Mouse (Mus musculus) bone marrow, adult 2 months (tissue): ENCODE data around the gene Pappa2.

ENCODE experiments used
- CTCF ChIP-seq: fragments of 200-500 bp; IDR thresholded peaks from 2 replicates; pipeline ENCODE4 v1.5.1; 2011; ENCODE audit warnings: low read length, control low read depth; ENCODE audit not compliant: control insufficient read depth, insufficient read depth
- POLR2A ChIP-seq: fragments of 200-500 bp; IDR thresholded peaks from 2 replicates; pipeline ENCODE4 v1.6.1; 2011; ENCODE audit warnings: low read depth, mild to moderate bottlenecking, control low read depth, low read length, borderline replicate concordance; ENCODE audit not compliant: control insufficient read depth

GRCm38 (mm10) chr1:159014940-159015660, 34.8 kb upstream of the Pappa2 start:
- no peak for TF ChIP-seq POLR2A
- TF ChIP-seq CTCF: no peak
